Mouse (Mus musculus): ENCODE measurements at regions not wholly inside any gene's neighbourhood (a gene's known extent, or its start where the extent isn't known, plus 50 kb on each side); places are given as distances from the start of the nearest gene placed in this dataset.

DNA sequence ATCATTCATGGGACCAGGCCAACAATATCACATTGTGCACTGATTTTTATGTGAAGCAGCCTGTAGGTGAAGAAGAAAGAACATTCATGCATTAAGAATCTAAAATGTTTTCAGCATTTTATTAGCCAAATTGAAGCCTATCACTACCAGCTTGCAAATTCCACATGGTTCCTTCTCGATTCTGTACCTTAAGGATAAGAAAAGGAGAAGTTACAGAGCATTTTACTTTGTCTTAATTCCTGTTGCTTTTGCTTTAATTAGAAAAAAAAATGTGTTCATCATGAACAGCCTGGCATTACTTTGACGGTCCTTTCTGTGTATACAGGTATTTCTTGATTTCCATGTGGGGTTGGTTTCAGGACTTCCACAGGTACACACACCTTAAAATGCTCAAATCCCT, 95.2 kb upstream of the Bmp2 start:
- peaks cover 26% of the 10 kb centered on the region for H3K4me1 ChIP-seq

DNA sequence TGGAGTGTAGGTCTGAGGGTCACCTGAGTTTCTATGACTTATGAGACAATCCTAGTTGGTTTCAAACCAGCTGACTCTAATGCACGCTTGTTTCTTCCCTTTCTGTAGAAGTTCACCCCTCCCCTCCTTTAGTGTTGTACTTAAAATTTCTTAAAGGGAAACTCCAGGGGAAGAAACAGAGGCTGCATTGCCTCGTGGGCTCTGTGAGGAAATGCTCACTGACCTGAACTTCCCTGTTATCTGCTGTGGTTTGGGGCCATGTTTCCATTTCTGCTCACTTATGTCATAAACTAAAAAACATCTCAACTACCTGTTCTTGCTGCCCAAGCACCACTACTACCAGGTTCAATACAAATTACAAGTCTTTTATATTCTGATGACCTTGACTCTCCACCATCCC, 93.2 kb upstream of the Bmp2 start:
- Histone ChIP-seq H3K36me3 (replicated peaks; ENCODE audit: low read length) (no peaks in the 10 kb centered on the region), H3K9me3 (no peaks in the 10 kb centered on the region), H3K4me1 (peaks cover 26% of the 10 kb centered on the region), H3K4me3 (replicated peaks) (peak overlapping the region; percentile 42), H3K27me3 (replicated peaks) (no peaks in the 10 kb centered on the region)
- TF ChIP-seq FLI1 (IDR thresholded peaks at IDR 0.05; ENCODE audit: low read length) = no peak
- TF ChIP-seq GATA1 (IDR thresholded peaks at IDR 0.05; ENCODE audit: borderline replicate concordance, low read length) = no peak

More for the DNA sequence above, 95.2 kb upstream of the Bmp2 start:
- H3K36me3 ChIP-seq (replicated peaks; ENCODE audit: low read length) = no peaks in the 10 kb centered on the region
- H3K9me3 ChIP-seq = no peaks in the 10 kb centered on the region
- H3K4me3 ChIP-seq (replicated peaks) = no peak overlapping the region
- H3K27me3 ChIP-seq (replicated peaks) = no peaks in the 10 kb centered on the region
- no peak for TF ChIP-seq FLI1 (IDR thresholded peaks at IDR 0.05; ENCODE audit: low read length)
- no peak for TF ChIP-seq GATA1 (IDR thresholded peaks at IDR 0.05; ENCODE audit: borderline replicate concordance, low read length)

DNA sequence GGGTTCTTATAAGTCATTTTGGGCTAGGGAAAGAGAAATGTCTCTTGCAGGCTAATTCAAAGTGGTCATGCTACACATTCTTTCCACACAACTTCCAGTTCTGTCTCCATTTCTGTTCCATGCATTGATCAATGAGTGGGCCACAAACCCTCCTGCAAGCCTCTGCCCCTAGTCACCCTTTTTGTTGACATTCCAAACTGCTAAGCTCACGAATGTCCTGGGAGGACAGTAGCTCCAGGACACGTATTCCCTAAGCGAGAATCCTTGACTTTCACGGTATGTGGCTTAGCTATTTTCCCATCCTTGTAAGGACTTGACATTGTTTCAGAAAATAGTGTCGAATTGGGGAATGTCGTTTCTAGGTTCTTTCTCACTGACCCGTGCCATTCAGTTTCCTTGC, 91.1 kb upstream of the Bmp2 start:
- no peak for TF ChIP-seq FLI1 (IDR thresholded peaks at IDR 0.05; ENCODE audit: low read length)
- no peak for TF ChIP-seq GATA1 (IDR thresholded peaks at IDR 0.05; ENCODE audit: borderline replicate concordance, low read length)
- Histone ChIP-seq H3K4me3 (replicated peaks) (no peak overlapping the region), H3K36me3 (replicated peaks; ENCODE audit: low read length) (no peaks in the 10 kb centered on the region), H3K9me3 (no peaks in the 10 kb centered on the region), H3K4me1 (peaks cover 26% of the 10 kb centered on the region), H3K27me3 (replicated peaks) (no peaks in the 10 kb centered on the region)

DNA sequence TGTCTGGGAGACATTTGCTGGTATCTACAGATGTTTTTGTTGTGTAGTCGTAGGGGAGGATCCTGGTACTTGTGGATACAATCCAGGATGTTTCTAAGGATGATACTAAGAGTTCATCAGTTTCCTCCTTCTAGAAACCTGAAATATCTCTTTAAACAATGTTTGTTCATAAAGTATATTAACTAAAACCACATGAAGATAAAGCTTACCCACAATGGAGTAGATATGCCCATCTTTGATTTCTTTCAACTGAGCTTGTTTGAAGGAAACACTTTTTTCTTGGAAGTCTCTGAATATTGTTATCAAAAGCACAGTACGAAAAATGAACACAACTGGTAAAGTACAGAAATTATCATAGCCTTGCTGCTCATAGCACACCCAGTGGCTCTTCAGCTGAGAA, 89.6 kb upstream of the Bmp2 start:
- Histone ChIP-seq H3K4me1 (peaks cover 39% of the 10 kb centered on the region), H3K27me3 (replicated peaks) (no peaks in the 10 kb centered on the region), H3K36me3 (replicated peaks; ENCODE audit: low read length) (no peaks in the 10 kb centered on the region), H3K9me3 (no peaks in the 10 kb centered on the region), H3K4me3 (replicated peaks) (no peak overlapping the region)
- TF ChIP-seq FLI1 (IDR thresholded peaks at IDR 0.05; ENCODE audit: low read length) (no peak), GATA1 (IDR thresholded peaks at IDR 0.05; ENCODE audit: borderline replicate concordance, low read length) (no peak)

DNA sequence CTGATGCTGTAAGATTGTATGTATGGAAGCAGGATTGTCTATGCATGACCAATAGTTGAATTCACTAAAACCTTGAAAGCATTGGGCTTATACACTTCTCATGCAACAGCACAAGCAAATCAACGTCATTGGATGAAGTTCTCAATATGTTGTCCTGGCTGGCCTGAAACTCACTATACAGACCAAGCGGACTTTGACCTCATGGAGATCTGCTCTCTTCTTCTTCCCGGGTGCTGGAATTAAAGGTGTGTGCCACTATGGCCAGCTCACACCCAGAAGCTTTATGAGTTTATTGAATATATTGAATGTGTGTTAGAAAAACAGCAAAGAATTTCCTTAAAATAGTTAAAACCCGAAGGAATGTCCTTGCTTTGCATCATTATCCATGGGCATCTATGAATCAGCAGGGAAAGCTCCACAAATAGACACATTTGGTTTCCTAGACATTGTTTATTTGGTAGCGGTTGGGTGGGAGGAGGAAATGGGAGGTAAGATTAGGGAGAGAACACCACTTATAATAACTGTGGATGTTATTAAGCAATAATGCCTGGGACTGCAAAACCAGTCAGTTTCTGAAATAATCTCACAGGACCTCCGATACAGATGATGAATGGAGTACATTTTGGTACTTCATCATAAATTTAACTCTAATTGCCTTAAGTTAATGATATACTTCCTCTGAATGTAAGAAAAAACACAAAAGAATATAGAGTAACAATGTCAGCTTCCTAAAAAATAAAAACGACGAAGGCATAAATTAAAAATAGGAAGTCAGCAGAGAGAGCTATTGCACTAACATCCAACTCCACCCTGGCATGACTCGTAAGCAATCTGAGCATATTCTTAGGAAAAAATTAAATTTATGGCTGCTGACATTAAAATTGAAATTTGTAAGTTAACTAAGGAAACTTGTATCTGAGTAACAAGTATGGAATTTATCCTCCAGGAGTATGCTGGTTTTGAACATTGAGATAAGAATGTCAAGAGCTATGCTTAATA, 84.5 kb upstream of the Bmp2 start:
- TF ChIP-seq FLI1 (IDR thresholded peaks at IDR 0.05; ENCODE audit: low read length) = no peak
- TF ChIP-seq GATA1 (IDR thresholded peaks at IDR 0.05; ENCODE audit: borderline replicate concordance, low read length) = no peak

DNA sequence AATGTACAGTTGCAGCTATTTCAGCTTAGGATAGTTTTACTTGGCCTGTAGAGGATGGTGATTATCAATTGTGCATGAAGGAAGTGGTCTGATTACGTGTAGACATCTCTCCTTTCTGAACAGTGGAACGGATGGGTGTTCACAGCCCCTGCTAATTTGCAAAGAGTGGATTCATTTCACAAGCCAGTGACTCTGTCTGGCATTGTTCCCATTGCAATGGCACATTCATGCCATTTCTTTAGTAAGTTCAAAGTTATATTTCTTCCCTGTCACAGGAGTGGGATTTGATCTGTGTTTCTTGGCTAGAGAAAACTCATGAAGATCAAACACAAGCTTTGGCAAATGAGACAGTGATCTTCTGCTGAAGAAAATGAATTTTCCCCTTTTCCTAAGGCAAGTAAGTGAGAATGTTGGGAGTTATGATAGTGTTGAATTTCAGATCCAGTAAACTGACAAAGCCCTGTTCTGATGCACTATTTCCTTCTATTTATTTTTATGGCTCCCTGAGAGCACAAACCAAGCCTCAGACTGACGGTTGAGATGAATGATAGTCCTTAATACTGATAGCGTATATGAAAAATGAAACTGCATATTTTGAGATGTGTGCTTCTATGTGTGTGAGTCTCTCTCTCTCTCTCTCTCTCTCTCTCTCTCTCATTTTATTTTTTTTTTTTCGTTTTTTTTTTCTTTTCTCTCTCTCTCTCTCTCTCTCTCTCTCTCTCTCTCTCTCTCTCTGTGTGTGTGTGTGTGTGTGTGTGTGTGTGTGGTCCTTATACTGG, 78.8 kb upstream of the Bmp2 start:
- Histone ChIP-seq H3K36me3 (replicated peaks; ENCODE audit: low read length) (no peaks in the 10 kb centered on the region), H3K9me3 (no peaks in the 10 kb centered on the region), H3K27me3 (replicated peaks) (no peaks in the 10 kb centered on the region), H3K4me1 (peaks cover 21% of the 10 kb centered on the region), H3K4me3 (replicated peaks) (no peak overlapping the region)
- no peak for TF ChIP-seq FLI1 (IDR thresholded peaks at IDR 0.05; ENCODE audit: low read length)
- no peak for TF ChIP-seq GATA1 (IDR thresholded peaks at IDR 0.05; ENCODE audit: borderline replicate concordance, low read length)

More for the DNA sequence above, 84.5 kb upstream of the Bmp2 start:
- Histone ChIP-seq H3K4me1 (peaks cover 26% of the 10 kb centered on the region), H3K36me3 (replicated peaks; ENCODE audit: low read length) (no peaks in the 10 kb centered on the region), H3K9me3 (no peaks in the 10 kb centered on the region), H3K27me3 (replicated peaks) (no peaks in the 10 kb centered on the region), H3K4me3 (replicated peaks) (no peak overlapping the region)

DNA sequence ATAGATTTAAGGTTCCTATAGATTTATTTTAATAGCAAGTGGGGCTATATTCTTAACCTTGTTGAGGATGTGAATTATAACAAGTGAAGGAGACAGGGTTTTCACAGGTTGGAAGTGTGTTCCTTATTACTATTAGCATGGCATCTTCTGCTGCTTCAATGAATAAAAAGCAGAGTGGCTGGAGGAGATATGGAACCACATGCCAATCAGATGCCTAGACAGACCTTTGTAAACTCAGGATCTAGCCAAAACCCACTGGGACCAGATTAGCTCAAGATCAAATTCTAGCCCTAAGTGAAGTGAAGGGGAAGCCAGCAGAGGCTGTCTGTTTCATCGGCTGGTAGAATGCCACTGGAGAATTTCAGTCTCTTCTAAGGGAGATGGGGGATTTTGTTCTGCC, 77.8 kb upstream of the Bmp2 start:
- no peaks in the 10 kb centered on the region for H3K9me3 ChIP-seq
- no peaks in the 10 kb centered on the region for H3K27me3 ChIP-seq (replicated peaks)
- H3K4me1 ChIP-seq = peaks cover 23% of the 10 kb centered on the region
- TF ChIP-seq FLI1 (IDR thresholded peaks at IDR 0.05; ENCODE audit: low read length) (no peak), GATA1 (IDR thresholded peaks at IDR 0.05; ENCODE audit: borderline replicate concordance, low read length) (no peak)
- H3K36me3 ChIP-seq (replicated peaks; ENCODE audit: low read length) = no peaks in the 10 kb centered on the region
- no peak overlapping the region for H3K4me3 ChIP-seq (replicated peaks)

DNA sequence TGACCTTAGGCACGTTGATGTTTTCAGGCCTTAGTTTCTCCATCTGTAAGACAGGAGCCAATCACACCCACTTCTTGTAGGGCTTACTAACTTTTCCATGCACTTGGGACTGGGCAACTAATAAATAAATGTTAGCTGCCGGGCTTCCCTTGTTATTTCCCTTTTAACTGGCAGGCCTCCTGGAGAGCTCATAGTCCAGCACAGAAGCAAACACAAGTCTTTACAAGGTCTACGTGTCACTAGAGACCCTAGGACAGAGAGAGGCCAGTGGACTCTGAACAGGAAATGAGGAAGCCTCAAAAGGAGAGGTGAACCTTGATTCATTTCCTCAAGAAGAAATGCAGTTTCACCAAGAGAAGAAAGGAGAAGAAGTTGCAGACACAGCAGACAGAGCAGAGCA, 71.1 kb upstream of the Bmp2 start:
- H3K36me3 ChIP-seq (replicated peaks; ENCODE audit: low read length) = no peaks in the 10 kb centered on the region
- no peaks in the 10 kb centered on the region for H3K27me3 ChIP-seq (replicated peaks)
- H3K9me3 ChIP-seq = no peaks in the 10 kb centered on the region
- peaks cover 20% of the 10 kb centered on the region for H3K4me1 ChIP-seq
- TF ChIP-seq GATA1 (IDR thresholded peaks at IDR 0.05; ENCODE audit: borderline replicate concordance, low read length) = no peak
- no peak for TF ChIP-seq FLI1 (IDR thresholded peaks at IDR 0.05; ENCODE audit: low read length)
- H3K4me3 ChIP-seq (replicated peaks) = no peak overlapping the region

DNA sequence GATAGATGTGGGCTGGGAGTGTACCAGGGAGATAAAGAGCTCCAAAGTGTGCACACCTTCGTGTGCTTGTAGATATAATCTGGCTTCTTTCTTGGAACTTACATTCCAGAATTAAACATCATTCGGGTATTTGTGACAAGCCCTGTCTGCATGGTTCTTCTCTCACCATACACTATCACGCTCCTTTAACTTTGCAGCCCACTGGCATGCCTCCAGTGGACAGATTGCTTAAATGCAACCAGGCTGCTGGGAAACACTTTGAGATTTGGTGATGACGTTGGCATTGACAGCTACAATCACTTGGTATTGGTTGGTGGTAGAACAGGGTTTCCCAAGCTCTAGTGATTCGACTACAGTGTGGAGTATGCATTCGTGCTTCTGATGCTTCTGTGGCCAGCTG, 70.7 kb upstream of the Bmp2 start:
- Histone ChIP-seq H3K36me3 (replicated peaks; ENCODE audit: low read length) (no peaks in the 10 kb centered on the region), H3K4me1 (peaks cover 20% of the 10 kb centered on the region), H3K27me3 (replicated peaks) (no peaks in the 10 kb centered on the region), H3K4me3 (replicated peaks) (no peak overlapping the region), H3K9me3 (no peaks in the 10 kb centered on the region)
- TF ChIP-seq FLI1 (IDR thresholded peaks at IDR 0.05; ENCODE audit: low read length) = no peak
- no peak for TF ChIP-seq GATA1 (IDR thresholded peaks at IDR 0.05; ENCODE audit: borderline replicate concordance, low read length)

DNA sequence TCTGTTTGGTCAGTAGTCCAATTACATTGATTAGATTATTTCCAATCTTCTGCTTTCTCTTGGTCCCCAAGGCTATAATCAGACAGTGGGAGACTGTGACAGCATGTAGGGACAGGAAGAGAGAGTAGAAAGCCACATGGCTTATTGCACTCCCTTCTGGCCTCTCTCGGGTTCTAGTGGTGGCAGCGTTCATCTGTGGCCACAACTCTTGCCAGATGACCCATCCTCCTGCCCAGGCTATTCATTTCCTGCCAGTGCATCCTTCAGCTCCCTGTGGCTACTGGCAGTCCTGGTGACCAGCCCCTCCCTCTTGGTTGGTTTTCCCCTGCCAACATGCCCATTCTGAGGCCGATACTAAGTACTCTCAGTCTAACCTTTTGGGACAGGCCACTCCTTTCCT, 70.2 kb upstream of the Bmp2 start:
- Histone ChIP-seq H3K36me3 (replicated peaks; ENCODE audit: low read length) (no peaks in the 10 kb centered on the region), H3K9me3 (no peaks in the 10 kb centered on the region), H3K4me3 (replicated peaks) (no peak overlapping the region), H3K4me1 (peaks cover 20% of the 10 kb centered on the region), H3K27me3 (replicated peaks) (no peaks in the 10 kb centered on the region)
- TF ChIP-seq FLI1 (IDR thresholded peaks at IDR 0.05; ENCODE audit: low read length) = no peak
- TF ChIP-seq GATA1 (IDR thresholded peaks at IDR 0.05; ENCODE audit: borderline replicate concordance, low read length) = no peak

Data from megakaryocyte, embryonic 14.5 days (primary cell).